Mouse (Mus musculus) embryonic facial prominence, embryonic 14.5 days (tissue): ENCODE measurements around the gene Sf3b1. TPM values are rescaled to one million over a fixed set of nuclear protein-coding genes. Genes with fewer than 3 reads are reported as not detected.

Experiments used
- ATAC-seq: fragments of 200-750 bp; cut with Nextera tagmentation; 2 replicates; pipeline ENCODE4 v1.8.0; 2017; ENCODE audit warnings: low read depth, moderate number of reproducible peaks, moderate TSS enrichment
- DNase-seq: peaks from one replicate; pipeline ENCODE4 v3.0.0-alpha.2; 2015; ENCODE audit warnings: low spot score
- H3K27ac ChIP-seq: fragments of 300-500 bp; sonication (generic); replicated peaks from 2 replicates; pipeline ENCODE4 v1.5.1; 2014; ENCODE audit warnings: low read depth, mild to moderate bottlenecking, low read length, moderate library complexity
- H3K27me3 ChIP-seq: fragments of 300-500 bp; sonication (generic); replicated peaks from 2 replicates; pipeline ENCODE4 v1.6.1; 2014; ENCODE audit warnings: low read length; ENCODE audit not compliant: control insufficient read depth, insufficient read depth
- H3K36me3 ChIP-seq: fragments of 300-500 bp; sonication (generic); 2 replicates; pipeline ENCODE4 v1.6.1; 2014; ENCODE audit warnings: low read length, mixed read lengths; ENCODE audit not compliant: control insufficient read depth, insufficient read depth
- H3K4me1 ChIP-seq: fragments of 300-500 bp; sonication (generic); 2 replicates; pipeline ENCODE4 v1.6.1; 2014; ENCODE audit warnings: antibody characterized with exemption, low read length; ENCODE audit not compliant: control insufficient read depth, insufficient read depth
- H3K4me2 ChIP-seq: fragments of 300-500 bp; sonication (generic); 2 replicates; pipeline ENCODE4 v1.6.1; 2014; ENCODE audit warnings: low read depth, mild to moderate bottlenecking, low read length, moderate library complexity, mixed read lengths
- H3K4me3 ChIP-seq: fragments of 300-500 bp; sonication (generic); 2 replicates; pipeline ENCODE4 v1.5.1; 2014; ENCODE audit warnings: low read depth, mild to moderate bottlenecking, low read length
- H3K9ac ChIP-seq: fragments of 300-500 bp; sonication (generic); 2 replicates; pipeline ENCODE4 v1.6.1; 2014; ENCODE audit warnings: low read depth, mild to moderate bottlenecking, low read length, moderate library complexity, mixed read lengths
- H3K9me3 ChIP-seq: fragments of 300-500 bp; sonication (generic); 2 replicates; pipeline ENCODE4 v1.6.1; 2016; ENCODE audit warnings: low read length; ENCODE audit not compliant: control insufficient read depth
- WGBS: fragments of 180-500 bp; shearing (Covaris S2); extraction: QIAGEN DNeasy Blood & Tissue Kit; methylation state at CpG from one replicate; pipeline ENCODE4 v1.1.7; 2014; 5-methylcytosine and 5-hydroxymethylcytosine counted together
- polyA plus RNA-seq: library from polyadenylated mRNA; unstranded; fragments of >200 nt; fragmentation: Nextera tagmentation; extraction: Ambion mirVana; gene quantifications from 2 replicates; pipeline ENCODE4 v1.2.1, GENCODE M21; 2014

The Sf3b1 gene
- polyA plus RNA-seq, 1 experiment from 2014 or later: 275 TPM

- Histone ChIP-seq H3K27me3 (no peaks in the 10 kb centered on the region), H3K4me3 (no peak overlapping the region), H3K4me2 (no peak overlapping the region), H3K27ac (no peak overlapping the region), H3K9me3 (no peaks in the 10 kb centered on the region), H3K36me3 (peaks cover 40% of the 10 kb centered on the region), H3K9ac (no peak overlapping the region), H3K4me1 (no peaks in the 10 kb centered on the region)
- 89% methylated on average over 3 of the region's 3 CpGs for WGBS
- DNase-seq: no peak
- ATAC-seq: no peak
Measured at GRCm38 (mm10) chr1:54982636-54983035, 44.6 kb downstream of the Sf3b1 start.

- Histone ChIP-seq H3K27ac (no peak overlapping the region), H3K4me2 (no peak overlapping the region), H3K9ac (no peak overlapping the region), H3K27me3 (no peaks in the 10 kb centered on the region), H3K36me3 (0 out of 2 replicates have a peak, but pooled peaks cover 7% of the 10 kb centered on the region), H3K4me1 (no peaks in the 10 kb centered on the region), H3K9me3 (no peaks in the 10 kb centered on the region), H3K4me3 (no peak overlapping the region)
- peak; percentile 51 for DNase-seq
- WGBS: 46% methylated on average over 1 of the region's 1 CpGs
- 0 out of 2 replicates have a peak, but pooled peaks have one; percentile 27 for ATAC-seq
Measured at GRCm38 (mm10) chr1:54979226-54979984, 47.9 kb downstream of the Sf3b1 start.

DNA sequence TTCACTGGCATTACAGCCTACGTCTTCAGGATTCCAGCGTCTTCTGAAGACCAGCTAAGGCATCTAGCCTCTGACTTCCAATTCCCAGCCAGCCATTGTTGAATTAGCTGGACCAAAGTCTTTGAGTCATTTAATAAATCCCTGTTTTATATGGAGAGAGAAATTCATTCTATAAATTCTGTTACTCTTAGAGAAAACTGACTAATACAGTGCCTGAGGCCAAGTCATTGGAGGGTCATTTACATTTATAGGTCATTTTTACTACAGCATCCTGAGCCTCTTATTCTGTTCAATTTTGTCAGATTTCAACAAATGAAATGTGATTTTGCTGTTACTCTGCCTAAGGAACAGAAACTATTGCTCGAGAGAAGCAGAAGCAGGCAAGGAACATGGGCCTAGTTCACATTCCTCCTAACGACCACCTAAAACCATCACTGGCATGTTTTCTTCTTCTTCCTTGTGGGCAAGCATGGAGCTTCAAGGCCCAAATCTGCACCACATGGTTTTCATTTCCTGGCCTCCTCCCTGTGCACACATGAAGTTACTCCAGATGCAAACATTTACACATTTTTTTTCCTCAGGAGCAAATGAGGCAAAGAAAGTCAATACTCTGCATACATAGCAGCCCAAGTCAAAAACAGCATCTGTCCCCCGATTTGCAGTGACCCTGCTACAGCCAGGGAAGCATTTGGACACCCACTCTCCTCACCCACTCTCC is 55.4 kb downstream of the Sf3b1 start:
- H3K4me2 ChIP-seq: no peak overlapping the region
- 45% methylated on average over 5 of the region's 5 CpGs for WGBS
- H3K9me3 ChIP-seq: no peaks in the 10 kb centered on the region
- H3K36me3 ChIP-seq: no peaks in the 10 kb centered on the region
- H3K27ac ChIP-seq: peak overlapping the region; percentile 63
- ATAC-seq (no peak), DNase-seq (peak; percentile 76)
- H3K4me1 ChIP-seq: peaks cover 14% of the 10 kb centered on the region; the same call in 1 of the 2 replicates
- H3K27me3 ChIP-seq: no peaks in the 10 kb centered on the region
- no peak overlapping the region for H3K4me3 ChIP-seq
- no peak overlapping the region for H3K9ac ChIP-seq

GRCm38 (mm10) chr1:54966858-54967257 is 60.4 kb downstream of the Sf3b1 start:
- H3K4me1 ChIP-seq: peaks cover 19% of the 10 kb centered on the region
- H3K27ac ChIP-seq: no peak overlapping the region
- no peaks in the 10 kb centered on the region for H3K9me3 ChIP-seq
- DNase-seq (no peak), ATAC-seq (no peak)
- H3K4me2 ChIP-seq: no peak overlapping the region
- H3K27me3 ChIP-seq: no peaks in the 10 kb centered on the region
- no peak overlapping the region for H3K4me3 ChIP-seq
- H3K36me3 ChIP-seq: no peaks in the 10 kb centered on the region
- WGBS: 91% methylated on average over 3 of the region's 3 CpGs
- no peak overlapping the region for H3K9ac ChIP-seq

- DNase-seq: peak; percentile 90
- ATAC-seq: peak; percentile 87
- Histone ChIP-seq H3K27ac (peak overlapping the region; percentile 65), H3K27me3 (no peaks in the 10 kb centered on the region), H3K9ac (no peak overlapping the region), H3K4me3 (no peak overlapping the region), H3K36me3 (no peaks in the 10 kb centered on the region), H3K9me3 (no peaks in the 10 kb centered on the region), H3K4me1 (peaks cover 14% of the 10 kb centered on the region), H3K4me2 (0 out of 2 replicates have a peak overlapping the region, but pooled peaks have one; percentile 7)
- WGBS: 26% methylated on average over 11 of the region's 11 CpGs
Measured at GRCm38 (mm10) chr1:54965159-54965995, 61.9 kb downstream of the Sf3b1 start.

GRCm38 (mm10) chr1:54961724-54962123 is 65.6 kb downstream of the Sf3b1 start:
- no peaks in the 10 kb centered on the region for H3K27me3 ChIP-seq
- no peak for ATAC-seq

DNA sequence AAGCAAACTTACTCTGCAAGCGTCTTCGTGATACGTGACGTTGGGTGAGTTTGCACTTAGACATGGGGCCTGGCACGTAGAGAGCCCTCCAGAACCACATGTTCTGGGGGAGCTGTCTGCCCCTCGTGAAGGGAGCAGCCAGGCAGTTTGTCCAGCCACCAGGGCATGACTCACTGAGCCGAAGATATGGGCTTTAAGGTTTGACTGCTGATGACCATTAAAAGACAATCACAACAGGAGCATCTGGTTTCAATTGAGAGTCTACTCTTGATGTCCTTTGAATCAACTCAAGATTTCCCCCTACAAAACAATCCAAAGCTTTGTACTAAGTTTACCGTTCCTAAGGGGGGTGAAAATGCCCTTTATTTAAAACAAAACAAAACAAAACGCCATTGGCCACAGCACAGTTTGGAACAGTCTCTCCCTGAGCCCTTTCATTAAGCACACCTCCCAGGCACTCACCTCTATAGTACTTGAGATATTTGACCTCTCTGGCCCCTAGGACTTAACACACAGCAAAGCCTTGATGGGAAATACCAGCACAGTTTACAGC is 66.6 kb downstream of the Sf3b1 start:
- H3K4me1 ChIP-seq: peaks cover 11% of the 10 kb centered on the region
- WGBS: 39% methylated on average over 9 of the region's 9 CpGs
- no peak overlapping the region for H3K27ac ChIP-seq
- no peaks in the 10 kb centered on the region for H3K27me3 ChIP-seq
- H3K9ac ChIP-seq: no peak overlapping the region
- no peak for ATAC-seq
- H3K36me3 ChIP-seq: no peaks in the 10 kb centered on the region
- no peak overlapping the region for H3K4me3 ChIP-seq
- H3K9me3 ChIP-seq: no peaks in the 10 kb centered on the region
- H3K4me2 ChIP-seq: no peak overlapping the region
- no peak for DNase-seq

More at GRCm38 (mm10) chr1:54961724-54962123, 65.6 kb downstream of the Sf3b1 start:
- H3K27ac ChIP-seq: no peak overlapping the region
- 62% methylated on average over 9 of the region's 9 CpGs for WGBS
- peaks cover 11% of the 10 kb centered on the region for H3K4me1 ChIP-seq
- DNase-seq: no peak
- H3K36me3 ChIP-seq: no peaks in the 10 kb centered on the region
- no peak overlapping the region for H3K9ac ChIP-seq
- no peak overlapping the region for H3K4me2 ChIP-seq
- H3K9me3 ChIP-seq: no peaks in the 10 kb centered on the region
- H3K4me3 ChIP-seq: no peak overlapping the region

DNA sequence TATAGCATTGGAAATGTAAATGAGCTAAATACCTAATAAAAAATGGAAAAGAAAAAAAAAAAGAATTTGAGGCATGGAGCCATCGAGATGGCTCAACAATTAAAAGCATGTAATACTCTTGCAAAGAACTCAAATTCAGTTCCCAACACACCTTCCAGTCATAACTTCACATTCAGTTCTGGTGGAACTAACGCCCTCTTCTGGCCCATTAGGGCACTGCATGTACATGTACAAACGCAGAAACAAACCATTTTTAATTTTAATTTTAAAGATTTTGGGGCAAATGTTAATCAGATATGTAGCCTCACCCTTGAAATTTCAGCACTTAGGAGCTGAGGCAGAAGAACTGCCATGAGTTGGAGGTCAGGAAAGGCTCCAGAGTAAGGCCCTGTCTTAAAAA is 68.8 kb downstream of the Sf3b1 start:
- DNase-seq: no peak
- H3K27me3 ChIP-seq: no peaks in the 10 kb centered on the region
- no peak overlapping the region for H3K4me3 ChIP-seq
- no peak overlapping the region for H3K4me2 ChIP-seq
- no peaks in the 10 kb centered on the region for H3K9me3 ChIP-seq
- no peak overlapping the region for H3K9ac ChIP-seq
- H3K4me1 ChIP-seq: no peaks in the 10 kb centered on the region
- no peak overlapping the region for H3K27ac ChIP-seq
- ATAC-seq: no peak
- H3K36me3 ChIP-seq: no peaks in the 10 kb centered on the region
- 72% methylated on average over 3 of the region's 3 CpGs for WGBS
